Mouse (Mus musculus): Measurements from ENCODE around the gene Cmss1.

DNA sequence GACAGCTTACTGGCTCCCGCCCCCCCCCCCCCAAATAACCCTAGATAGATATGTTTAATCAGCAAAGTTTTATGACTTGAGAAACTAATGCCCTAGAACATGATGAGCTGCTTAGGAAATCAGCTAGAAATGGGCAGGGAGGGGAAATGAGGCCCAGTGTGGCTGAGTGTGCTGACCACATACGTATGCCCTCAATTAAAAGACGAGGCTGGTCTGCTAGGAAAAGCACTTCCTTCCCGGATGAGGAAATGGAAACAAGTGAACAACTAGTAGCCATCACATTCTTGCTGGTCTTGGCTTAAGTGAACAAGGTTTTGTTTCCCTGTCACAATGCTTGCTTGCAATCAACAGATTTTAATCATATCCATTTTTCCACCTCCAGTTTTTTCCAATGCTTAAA lies 76.1 kb downstream of the Cmss1 start:
- no peak for TF ChIP-seq CTCF (IDR thresholded peaks at IDR 0.05; ENCODE audit: extremely low read depth, insufficient read length, insufficient replicate concordance, low read depth, low read length)
- no peak for TF ChIP-seq POLR2A (IDR thresholded peaks at IDR 0.05; ENCODE audit: low read depth, low read length)

All from small intestine, adult 2 months (tissue).